Mouse (Mus musculus) heart, embryonic 10.5 days (tissue): ENCODE data around the gene Gm30191. TPM values are rescaled to one million over a fixed set of nuclear protein-coding genes. Genes with fewer than 3 reads are reported as not detected.

Source experiments
- DNase-seq: peaks from one replicate; pipeline ENCODE4 v3.0.0-alpha.2; 2017; ENCODE audit warnings: low spot score
- H3K27ac ChIP-seq: fragments of 300-500 bp; sonication (generic); 2 replicates; pipeline ENCODE4 v1.5.1; 2016; ENCODE audit warnings: mild to moderate bottlenecking
- H3K27me3 ChIP-seq: fragments of 300-500 bp; sonication (generic); 2 replicates; pipeline ENCODE4 v1.6.1; 2016; ENCODE audit warnings: mild to moderate bottlenecking; ENCODE audit not compliant: poor library complexity, insufficient read depth, severe bottlenecking
- H3K36me3 ChIP-seq: fragments of 300-500 bp; sonication (generic); 2 replicates; pipeline ENCODE4 v1.6.1; 2016; ENCODE audit warnings: mild to moderate bottlenecking, moderate library complexity
- H3K4me1 ChIP-seq: fragments of 300-500 bp; sonication (generic); 2 replicates; pipeline ENCODE4 v1.6.1; 2016; ENCODE audit warnings: mild to moderate bottlenecking
- H3K4me3 ChIP-seq: fragments of 300-500 bp; sonication (generic); 2 replicates; pipeline ENCODE4 v1.5.1; 2016; ENCODE audit warnings: mild to moderate bottlenecking, moderate library complexity
- H3K9me3 ChIP-seq: fragments of 300-500 bp; sonication (generic); 2 replicates; pipeline ENCODE4 v1.6.1; 2016; ENCODE audit warnings: mild to moderate bottlenecking, moderate library complexity
- WGBS: fragments of 180-500 bp; shearing (Covaris S2); methylation state at CpG from one replicate; pipeline ENCODE4 v1.1.7; 2016; 5-methylcytosine and 5-hydroxymethylcytosine counted together
- polyA plus RNA-seq: library from polyadenylated mRNA; unstranded; fragments of >200 nt; fragmentation: Nextera tagmentation; extraction: Ambion mirVana; gene quantifications from 2 replicates; pipeline ENCODE4 v1.2.1, GENCODE M21; 2016

Gm30191 gene
- polyA plus RNA-seq, 1 experiment from 2014 or later = not detected

DNA sequence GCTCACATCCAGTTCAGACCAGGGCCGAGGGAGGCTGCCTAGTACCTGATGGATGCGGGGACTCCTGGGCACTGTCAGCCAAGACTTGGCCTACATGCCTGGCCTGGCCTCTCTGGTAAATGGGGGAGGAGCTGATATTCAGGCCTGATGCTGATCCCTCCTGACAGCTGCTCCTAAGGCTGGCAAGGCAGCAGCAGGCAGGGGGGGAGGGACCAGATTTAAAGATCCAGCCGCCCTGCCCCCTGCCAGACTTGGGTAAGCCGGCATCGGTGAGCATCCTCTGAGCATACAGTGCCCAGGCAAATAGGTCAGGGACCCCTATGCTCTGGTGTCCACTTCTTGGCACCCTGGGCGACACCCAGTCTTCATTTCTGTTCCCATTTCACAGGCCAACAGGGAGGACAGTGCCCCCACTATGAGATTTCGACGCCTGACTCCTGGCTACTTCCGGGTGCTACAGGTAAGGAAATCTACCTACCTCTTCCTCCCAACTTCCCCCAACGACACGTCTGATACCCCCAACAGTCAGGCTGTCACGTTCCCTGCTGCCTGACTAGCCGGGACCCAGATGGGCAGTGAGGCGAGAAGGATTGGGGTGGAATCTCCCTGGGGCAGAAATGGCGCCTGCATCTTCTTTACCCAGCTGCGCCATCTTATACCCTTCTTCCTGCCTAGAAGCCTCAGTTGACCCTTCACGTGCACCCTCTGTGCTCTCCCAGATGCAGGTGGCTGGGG is 3.1 kb upstream of the Gm30191 start, which contains the start of gene E130218I03Rik:
E130218I03Rik (plus strand) TSS at position 147 of the 735 bp plus-strand sequence.
- H3K36me3 ChIP-seq = peaks cover 10% of the 10 kb centered on the region; the same call in 1 of the 2 replicates
- peaks cover 31% of the 10 kb centered on the region for H3K4me1 ChIP-seq
- H3K9me3 ChIP-seq = no peaks in the 10 kb centered on the region
- H3K27me3 ChIP-seq = peaks cover 30% of the 10 kb centered on the region
- 89% methylated on average over 17 of the region's 17 CpGs for WGBS
- peak within 1 kb of the TSS; percentile 98 for H3K4me3 ChIP-seq
- no peak within 1 kb of the TSS for H3K27ac ChIP-seq
- no peak for DNase-seq

DNA sequence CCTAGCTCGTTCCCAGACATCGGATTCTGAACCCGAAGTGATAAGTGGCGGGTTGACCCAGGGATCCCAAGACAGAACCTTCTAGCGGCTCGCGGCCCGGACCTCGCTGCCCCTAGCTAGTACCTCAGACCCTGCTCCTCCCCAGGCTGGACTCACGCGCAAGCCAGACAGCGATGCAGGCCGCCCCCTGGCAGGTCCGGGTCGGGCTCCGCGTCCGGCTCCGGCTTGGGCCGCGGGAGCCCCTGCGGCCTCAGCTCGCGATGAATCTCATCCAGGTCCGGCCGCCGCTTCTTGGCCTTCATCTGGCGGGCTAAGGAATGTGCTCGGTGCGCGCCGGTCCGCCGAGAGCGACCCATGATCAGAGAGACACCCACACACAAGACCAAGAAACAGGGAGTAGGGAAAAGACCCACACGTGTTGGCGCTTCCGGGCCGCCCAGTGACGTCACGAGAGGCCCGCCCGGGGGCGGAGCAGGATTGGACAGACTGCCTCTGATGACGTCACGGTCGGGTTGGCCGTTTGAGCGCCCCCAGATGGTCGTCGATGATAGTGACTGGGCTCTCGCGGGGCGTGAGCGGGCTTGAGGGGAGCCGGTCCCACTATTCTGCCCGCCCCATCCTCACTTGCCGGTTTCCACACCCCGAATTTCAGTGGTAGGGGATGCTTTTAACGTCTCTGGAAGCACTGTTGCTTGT is 1.4 kb upstream of the Gm30191 start, which contains the start of gene Zfp593:
Zfp593 (minus strand) TSS at position 445 of the 696 bp plus-strand sequence.
- DNase-seq = peak; percentile 96
- WGBS = under 1% methylated on average over 60 of the region's 60 CpGs
- Histone ChIP-seq H3K27ac (peak within 1 kb of the TSS; percentile 89), H3K9me3 (no peaks in the 10 kb centered on the region), H3K4me3 (peak within 1 kb of the TSS; percentile 98), H3K4me1 (peaks cover 38% of the 10 kb centered on the region), H3K36me3 (peaks cover 10% of the 10 kb centered on the region; the same call in 1 of the 2 replicates), H3K27me3 (peaks cover 42% of the 10 kb centered on the region)

DNA sequence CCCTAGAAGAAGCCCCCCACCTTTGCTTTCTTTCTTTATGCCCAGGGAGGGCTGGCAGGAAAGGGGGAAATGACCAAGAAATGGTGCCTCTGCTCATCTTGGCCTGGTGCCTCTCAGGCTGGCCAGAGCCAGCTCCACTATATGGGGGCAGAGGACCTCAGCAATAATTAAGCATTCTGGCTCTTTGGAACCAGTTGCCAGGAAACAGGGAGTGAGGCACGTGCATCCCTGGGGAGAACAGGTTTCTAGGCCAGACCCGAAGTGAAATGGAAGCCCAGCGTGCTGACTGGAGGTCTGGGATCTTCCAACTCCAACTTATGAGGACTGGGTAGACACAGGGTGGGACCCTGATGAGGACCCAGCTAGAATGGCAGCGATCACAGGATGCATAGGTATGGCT is 479 bp upstream of the Gm30191 start:
- Histone ChIP-seq H3K27ac (0 out of 2 replicates have a peak overlapping the region, but pooled peaks have one; percentile 89), H3K4me1 (peaks cover 47% of the 10 kb centered on the region), H3K36me3 (peaks cover 10% of the 10 kb centered on the region; the same call in 1 of the 2 replicates), H3K27me3 (peaks cover 52% of the 10 kb centered on the region), H3K9me3 (no peaks in the 10 kb centered on the region), H3K4me3 (no peak overlapping the region)
- WGBS = 54% methylated on average over 4 of the region's 4 CpGs
- no peak for DNase-seq

DNA sequence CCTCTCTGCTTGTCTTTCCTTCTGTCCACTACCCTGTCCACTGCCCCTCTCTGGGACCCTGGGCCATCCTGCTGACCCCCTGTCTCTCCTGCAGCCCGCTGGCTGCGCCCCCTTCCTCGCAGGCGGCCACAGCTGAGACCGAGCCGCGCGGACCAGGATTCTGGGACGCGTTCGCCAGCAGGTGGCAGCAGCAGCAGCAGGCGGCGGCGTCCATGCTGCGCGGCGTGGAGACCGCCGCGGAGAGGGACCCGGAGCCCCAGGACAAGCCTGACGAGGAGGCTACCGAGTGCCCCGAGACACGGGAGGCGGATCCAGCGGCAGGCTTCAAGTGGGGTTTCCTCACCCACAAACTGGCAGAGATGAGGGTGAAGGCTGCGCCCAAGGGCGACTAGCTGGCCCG is 2.9 kb downstream of the Gm30191 start:
- H3K27ac ChIP-seq = peak overlapping the region; percentile 77

DNA sequence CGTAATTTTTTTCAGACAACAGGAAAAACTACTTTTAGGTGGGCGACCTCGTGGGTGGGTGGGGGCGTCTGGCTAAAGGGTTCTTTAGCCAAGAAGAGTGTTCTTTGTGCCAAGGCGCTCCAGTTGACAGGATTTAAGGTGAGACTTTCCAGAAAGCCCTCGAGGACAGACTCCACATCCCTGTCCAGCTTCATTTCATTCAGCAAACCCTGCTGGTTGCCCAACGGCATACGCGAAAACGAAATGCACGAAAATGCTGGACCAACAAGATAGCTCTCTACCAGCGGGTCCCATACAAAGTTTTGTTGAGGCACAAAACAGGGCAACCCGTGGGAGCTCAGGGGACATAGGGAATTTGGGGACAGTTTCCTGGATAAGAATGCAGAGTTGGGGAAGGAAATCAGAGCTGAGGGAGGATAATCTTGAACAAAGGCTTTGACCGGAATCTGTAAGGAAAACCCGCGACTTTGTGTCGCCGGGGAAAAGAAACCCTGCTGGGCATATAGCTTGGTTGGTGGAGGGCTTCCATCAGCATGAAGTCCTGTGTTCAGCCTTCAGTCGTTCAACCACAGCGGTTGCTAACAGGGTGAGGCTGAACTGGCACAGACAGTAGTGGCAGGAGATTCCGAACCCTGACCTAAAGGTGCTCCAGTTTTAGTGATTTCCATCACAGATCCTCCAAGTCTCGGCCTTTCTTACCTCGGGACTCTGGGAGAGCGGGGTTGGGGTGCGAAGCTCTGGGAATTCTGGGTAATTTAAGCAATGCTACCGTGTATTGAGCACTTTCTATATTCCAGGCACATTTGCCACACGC is 3.6 kb downstream of the Gm30191 start:
- H3K27ac ChIP-seq = peak overlapping the region; percentile 88
- no peaks in the 10 kb centered on the region for H3K9me3 ChIP-seq
- DNase-seq = no peak
- no peaks in the 10 kb centered on the region for H3K36me3 ChIP-seq
- H3K4me1 ChIP-seq = peaks cover 69% of the 10 kb centered on the region
- H3K27me3 ChIP-seq = peaks cover 79% of the 10 kb centered on the region
- WGBS = 8% methylated on average over 27 of the region's 27 CpGs
- peak overlapping the region; percentile 60 for H3K4me3 ChIP-seq

More for the DNA sequence above, 2.9 kb downstream of the Gm30191 start:
- Histone ChIP-seq H3K9me3 (no peaks in the 10 kb centered on the region), H3K36me3 (no peaks in the 10 kb centered on the region), H3K4me1 (peaks cover 68% of the 10 kb centered on the region), H3K4me3 (peak overlapping the region; percentile 60), H3K27me3 (peaks cover 73% of the 10 kb centered on the region)
- 1% methylated on average over 30 of the region's 30 CpGs for WGBS
- DNase-seq = peak; percentile 85

DNA sequence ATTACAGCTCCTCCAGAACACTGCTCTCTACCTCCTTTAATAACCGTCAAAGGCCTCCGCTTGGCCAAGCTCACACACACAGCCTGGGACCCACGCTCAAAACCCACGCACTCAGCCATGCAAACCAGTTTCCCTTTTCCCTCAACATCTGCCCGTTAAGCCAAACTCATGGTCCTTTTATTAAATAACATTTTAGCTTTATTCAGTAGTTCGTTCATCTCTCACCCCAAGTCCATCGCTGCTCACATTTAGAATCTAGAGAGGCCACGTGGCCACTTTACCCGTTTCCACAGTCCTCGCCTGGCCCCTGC is 4.2 kb downstream of the Gm30191 start:
- Histone ChIP-seq H3K4me1 (peaks cover 68% of the 10 kb centered on the region), H3K27ac (peak overlapping the region; percentile 88), H3K4me3 (peak overlapping the region; percentile 60), H3K27me3 (peaks cover 79% of the 10 kb centered on the region), H3K36me3 (no peaks in the 10 kb centered on the region), H3K9me3 (no peaks in the 10 kb centered on the region)
- 17% methylated on average over 10 of the region's 10 CpGs for WGBS
- no peak for DNase-seq

DNA sequence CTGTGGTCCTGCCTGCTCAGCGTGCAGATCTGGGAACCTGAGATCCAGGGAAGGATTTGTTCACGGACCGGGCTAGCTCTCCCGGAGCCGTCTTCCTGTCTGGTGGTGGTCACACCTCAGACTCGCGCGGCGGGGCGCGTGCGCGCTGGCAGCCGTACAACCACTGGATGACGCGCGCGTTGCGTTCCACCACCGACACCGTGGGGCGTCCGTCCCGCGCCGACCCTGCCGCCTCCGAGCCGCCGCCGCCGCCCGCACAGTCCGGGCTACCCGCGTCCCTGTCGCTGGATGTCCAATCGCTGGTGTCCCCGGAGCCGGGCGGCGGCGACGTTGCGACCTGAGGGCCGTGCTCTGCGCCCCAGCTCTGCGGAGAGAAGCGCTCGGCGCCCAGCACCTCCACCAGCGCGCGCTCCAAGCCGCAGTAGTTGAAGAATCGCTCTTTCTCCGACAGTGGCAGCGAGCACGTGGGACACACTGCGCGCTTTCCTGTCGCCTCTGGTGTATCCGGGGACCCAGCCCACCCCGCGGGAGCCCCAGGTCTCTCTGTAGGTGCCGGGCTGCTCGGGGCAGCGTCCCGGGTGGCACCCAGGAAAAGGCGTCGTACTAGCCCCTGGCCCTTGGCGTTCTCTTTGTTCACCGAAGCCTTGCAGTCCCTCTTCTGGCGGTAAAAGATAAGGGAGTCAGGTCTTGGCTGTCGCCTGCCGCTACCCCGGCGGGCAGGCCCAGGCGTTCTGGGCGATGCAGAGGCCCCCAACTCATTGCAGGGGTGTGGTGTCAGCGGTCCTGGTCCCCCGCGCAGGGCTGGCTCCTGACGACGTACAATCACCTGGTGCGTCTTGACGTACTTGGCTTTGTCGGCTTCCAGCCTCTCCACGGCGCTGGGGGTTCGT is 4.8 kb downstream of the Gm30191 start:
- peaks cover 70% of the 10 kb centered on the region for H3K4me1 ChIP-seq
- H3K4me3 ChIP-seq = peak overlapping the region; percentile 60
- WGBS = under 1% methylated on average over 91 of the region's 91 CpGs
- no peaks in the 10 kb centered on the region for H3K9me3 ChIP-seq
- DNase-seq = no peak
- peaks cover 74% of the 10 kb centered on the region for H3K27me3 ChIP-seq
- H3K27ac ChIP-seq = peak overlapping the region; percentile 88
- no peaks in the 10 kb centered on the region for H3K36me3 ChIP-seq

DNA sequence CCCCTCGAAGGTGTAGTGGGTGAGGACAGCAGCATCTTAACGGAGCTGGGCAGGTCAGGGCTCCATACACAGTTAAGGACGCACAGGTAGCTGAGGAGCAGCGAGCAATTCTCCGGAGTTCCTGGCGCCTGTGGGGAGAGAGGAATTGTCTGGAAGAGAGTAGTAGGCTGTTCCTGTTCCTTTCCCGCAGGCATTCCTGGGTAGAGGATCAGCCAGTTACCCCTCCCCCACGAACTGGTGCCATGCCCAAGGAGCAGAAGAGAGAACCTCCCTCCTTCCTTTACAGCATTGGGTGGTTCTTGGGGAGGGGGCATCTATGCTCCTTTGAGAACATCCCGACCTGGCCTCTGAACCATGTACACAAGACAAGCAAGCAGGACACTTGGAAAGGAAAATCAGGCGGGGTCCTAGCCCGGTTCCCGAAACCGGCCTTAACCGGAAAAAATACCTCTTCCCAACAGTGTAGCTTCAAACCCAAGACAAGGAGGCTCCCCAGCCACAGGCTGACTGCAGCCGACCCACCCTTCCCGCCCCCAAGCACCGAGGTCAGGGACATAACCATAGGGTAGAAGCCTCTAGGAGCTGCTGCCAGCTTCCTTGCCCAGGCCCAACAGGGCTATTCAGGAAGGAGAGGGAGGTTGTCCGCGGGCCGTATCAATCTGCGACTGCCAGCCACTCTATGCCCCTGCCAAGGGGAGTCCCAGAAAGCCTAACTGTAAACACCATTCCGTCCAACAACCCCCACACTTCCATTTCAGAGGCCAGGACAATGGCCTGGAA is 5.6 kb downstream of the Gm30191 start:
- Histone ChIP-seq H3K27ac (peak overlapping the region; percentile 88), H3K9me3 (no peaks in the 10 kb centered on the region), H3K4me3 (peak overlapping the region; percentile 60), H3K27me3 (peaks cover 66% of the 10 kb centered on the region), H3K36me3 (no peaks in the 10 kb centered on the region), H3K4me1 (peaks cover 78% of the 10 kb centered on the region)
- no peak for DNase-seq
- 8% methylated on average over 22 of the region's 22 CpGs for WGBS

DNA sequence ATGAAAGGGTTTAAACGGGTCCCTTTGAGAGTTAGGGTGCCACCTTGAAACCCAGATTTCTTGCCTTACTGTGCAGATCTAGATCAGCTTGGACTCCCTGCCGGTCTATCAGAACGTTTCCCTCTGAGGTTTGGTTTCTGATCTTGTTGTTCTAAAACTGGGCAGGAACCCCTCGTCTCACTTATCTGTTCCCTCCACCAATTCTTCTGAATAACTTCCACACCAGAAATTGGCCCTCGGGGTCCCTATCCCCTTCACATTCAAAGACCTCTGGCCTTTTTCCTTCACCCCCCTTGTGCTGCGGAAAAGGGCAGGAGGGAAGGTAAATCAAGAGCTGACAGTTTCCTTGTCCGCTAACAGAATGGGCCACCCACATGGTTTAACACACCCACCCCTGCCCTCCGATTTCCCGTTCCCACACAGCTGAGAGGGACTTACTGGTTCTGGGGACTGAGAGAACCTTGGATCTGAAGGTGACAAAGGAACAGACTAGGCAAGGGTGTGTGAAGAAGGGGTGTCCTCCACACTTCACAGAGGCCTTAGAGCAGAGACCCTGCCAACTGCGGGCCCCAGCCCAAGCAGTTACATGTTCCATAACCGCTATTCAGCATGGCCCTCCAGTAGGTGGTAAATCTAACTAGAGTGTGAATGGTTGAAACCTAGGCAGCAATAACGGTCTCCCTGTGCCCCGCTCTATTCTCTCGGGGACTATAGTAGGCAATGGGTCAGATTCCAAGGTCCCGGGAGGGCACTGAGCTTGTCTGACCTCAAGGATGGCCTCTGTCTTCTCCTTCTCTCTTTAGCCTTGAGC is 6.4 kb downstream of the Gm30191 start:
- WGBS = 10% methylated on average over 15 of the region's 15 CpGs
- H3K27me3 ChIP-seq = peaks cover 58% of the 10 kb centered on the region
- H3K27ac ChIP-seq = peak overlapping the region; percentile 88
- H3K4me3 ChIP-seq = peak overlapping the region; percentile 60
- H3K4me1 ChIP-seq = peaks cover 85% of the 10 kb centered on the region
- no peaks in the 10 kb centered on the region for H3K9me3 ChIP-seq
- no peaks in the 10 kb centered on the region for H3K36me3 ChIP-seq
- DNase-seq = no peak

DNA sequence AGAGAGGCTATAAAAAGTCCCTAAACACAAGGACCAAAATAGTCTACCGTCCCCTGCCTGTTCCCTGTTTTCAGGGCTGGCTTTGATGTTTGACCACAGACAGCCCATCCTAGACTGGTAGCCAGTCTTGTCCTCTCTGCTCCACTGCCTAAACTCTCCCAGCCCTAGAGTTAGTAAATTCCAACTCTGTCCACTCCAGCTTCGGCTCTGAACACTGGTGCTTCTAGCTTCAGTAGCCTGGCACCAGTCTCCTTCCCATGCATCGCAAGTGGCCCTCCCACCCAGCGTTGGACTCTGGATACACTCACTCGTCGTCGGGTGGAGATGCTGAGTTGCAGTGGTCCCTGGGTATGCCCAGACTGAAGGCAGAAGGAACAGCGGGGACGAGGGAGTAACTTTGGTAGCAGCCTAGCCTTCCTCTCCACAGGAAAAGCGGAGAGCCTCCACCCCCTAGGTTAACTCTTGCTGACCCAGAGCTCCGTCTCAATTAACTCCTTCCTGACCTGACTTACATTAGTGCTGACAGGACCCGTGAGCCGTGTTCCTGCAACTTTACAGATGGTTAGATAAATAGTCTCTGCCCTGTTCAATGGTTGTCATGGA is 7.1 kb downstream of the Gm30191 start, which contains the start of gene Grrp1:
Grrp1 (minus strand) TSS at position 385 of the 603 bp plus-strand sequence.
- Histone ChIP-seq H3K27me3 (peaks cover 51% of the 10 kb centered on the region), H3K9me3 (no peaks in the 10 kb centered on the region), H3K4me3 (peak within 1 kb of the TSS; percentile 60), H3K4me1 (peaks cover 89% of the 10 kb centered on the region), H3K36me3 (no peaks in the 10 kb centered on the region), H3K27ac (peak within 1 kb of the TSS; percentile 88)
- WGBS = under 1% methylated on average over 13 of the region's 13 CpGs
- no peak for DNase-seq
